Mouse (Mus musculus) kidney, adult 2 months (tissue): ENCODE data around the gene H2-Ab1. TPM values are rescaled to one million over a fixed set of nuclear protein-coding genes. Genes with fewer than 3 reads are reported as not detected.

ENCODE experiments used
- DNase-seq: peaks from one replicate; pipeline ENCODE4 v3.0.0; 2021
- H3K27ac ChIP-seq: fragments of 200-500 bp; 2 replicates; pipeline ENCODE4 v1.5.1; 2012; ENCODE audit warnings: low read depth, low read length, control low read depth, inconsistent platforms; ENCODE audit not compliant: insufficient read depth
- H3K27me3 ChIP-seq: fragments of 200-500 bp; replicated peaks from 2 replicates; pipeline ENCODE4 v1.6.1; 2012; ENCODE audit warnings: mild to moderate bottlenecking, moderate library complexity, low read length, inconsistent platforms; ENCODE audit not compliant: control insufficient read depth, insufficient read depth
- H3K36me3 ChIP-seq: fragments of 200-500 bp; 2 replicates; pipeline ENCODE4 v1.6.1; 2012; ENCODE audit warnings: mild to moderate bottlenecking, moderate library complexity, low read length, inconsistent platforms; ENCODE audit not compliant: control insufficient read depth, insufficient read depth
- H3K4me1 ChIP-seq: fragments of 200-500 bp; 2 replicates; pipeline ENCODE4 v1.6.1; 2011; ENCODE audit warnings: low read length; ENCODE audit not compliant: control insufficient read depth, insufficient read depth
- H3K4me3 ChIP-seq: fragments of 200-500 bp; 2 replicates; pipeline ENCODE4 v1.5.1; 2011; ENCODE audit warnings: mild to moderate bottlenecking, low read depth, low read length, control low read depth; ENCODE audit not compliant: insufficient read depth
- CTCF ChIP-seq: fragments of 200-500 bp; conservative IDR thresholded peaks from 2 replicates; pipeline ENCODE4 v1.5.1; 2011; ENCODE audit warnings: low read depth, mild to moderate bottlenecking, control low read depth, low read length, moderate library complexity, mixed read lengths; ENCODE audit not compliant: insufficient read depth, insufficient read length
- POLR2A ChIP-seq: fragments of 200-500 bp; IDR thresholded peaks from one replicate; pipeline ENCODE4 v1.6.1; 2011; ENCODE audit warnings: low read depth, low read length, control low read depth
- WGBS: fragments of 180-500 bp; shearing (Covaris S2); methylation state at CpG from one replicate; pipeline ENCODE4 v1.1.7; 2018; 5-methylcytosine and 5-hydroxymethylcytosine counted together
- polyA plus RNA-seq: library from polyadenylated mRNA; depleted of rRNA; stranded (reverse); fragments of >200 nt; gene quantifications from 2 replicates; pipeline ENCODE4 v1.2.3, GENCODE M21; 2012; rRNA removed

The H2-Ab1 gene
- polyA plus RNA-seq, 1 experiment: 490 TPM

GRCm38 (mm10) chr17:34315512-34315911 is 58.0 kb downstream of the H2-Ab1 start:
- DNase-seq: no peak
- Histone ChIP-seq H3K4me3 (no peak overlapping the region), H3K27ac (no peak overlapping the region), H3K27me3 (no peaks in the 10 kb centered on the region; the same call in 1 of the 2 replicates), H3K4me1 (no peaks in the 10 kb centered on the region), H3K36me3 (no peaks in the 10 kb centered on the region)
- TF ChIP-seq POLR2A (no peak), CTCF (no peak)
- WGBS: 74% methylated on average over 1 of the region's 1 CpGs

GRCm38 (mm10) chr17:34316697-34317096 is 59.2 kb downstream of the H2-Ab1 start:
- H3K36me3 ChIP-seq: no peaks in the 10 kb centered on the region
- no peaks in the 10 kb centered on the region; the same call in 1 of the 2 replicates for H3K27me3 ChIP-seq
- H3K4me3 ChIP-seq: no peak overlapping the region
- no peaks in the 10 kb centered on the region for H3K4me1 ChIP-seq
- DNase-seq: no peak
- no peak overlapping the region for H3K27ac ChIP-seq
- 77% methylated on average over 2 of the region's 2 CpGs for WGBS
- no peak for TF ChIP-seq POLR2A
- TF ChIP-seq CTCF: no peak

GRCm38 (mm10) chr17:34317275-34317674 is 59.8 kb downstream of the H2-Ab1 start:
- WGBS: 22% methylated on average over 2 of the region's 2 CpGs
- no peak for TF ChIP-seq POLR2A
- TF ChIP-seq CTCF: no peak
- DNase-seq: no peak
- Histone ChIP-seq H3K36me3 (no peaks in the 10 kb centered on the region), H3K4me1 (no peaks in the 10 kb centered on the region), H3K4me3 (no peak overlapping the region), H3K27me3 (no peaks in the 10 kb centered on the region; the same call in 1 of the 2 replicates), H3K27ac (no peak overlapping the region)

Other genes starting within 250 kb of the H2-Ab1 start
- 30.4 and 36.3 TPM in 2 replicates for gene Ring1, start 233.0 kb upstream of the H2-Ab1 start, polyA plus RNA-seq
- gene H2-Ke6, start 229.6 kb upstream of the H2-Ab1 start, polyA plus RNA-seq: 165 and 208 TPM in 2 replicates
- 90.4 and 106 TPM in 2 replicates for gene Slc39a7, start 226.0 kb upstream of the H2-Ab1 start, polyA plus RNA-seq
- 49.3 and 59.2 TPM in 2 replicates for gene Rxrb, start 225.9 kb upstream of the H2-Ab1 start, polyA plus RNA-seq
- 0.35 and 0.39 TPM in 2 replicates for gene Col11a2, start 218.3 kb upstream of the H2-Ab1 start, polyA plus RNA-seq
- gene H2-Oa, start 165.3 kb upstream of the H2-Ab1 start, polyA plus RNA-seq: 3.1 and 8.5 TPM in 2 replicates
- 30.1 and 37.1 TPM in 2 replicates for gene H2-DMa, start 138.1 kb upstream of the H2-Ab1 start, polyA plus RNA-seq
- gene Brd2, start 135.1 kb upstream of the H2-Ab1 start, polyA plus RNA-seq: 110 and 117 TPM in 2 replicates
- 3.2 and 15.6 TPM in 2 replicates for gene H2-DMb2, start 114.4 kb upstream of the H2-Ab1 start, polyA plus RNA-seq
- gene H2-DMb1, start 104.6 kb upstream of the H2-Ab1 start, polyA plus RNA-seq: 72.3 and 80.5 TPM in 2 replicates
- gene Tap1, start 70.1 kb upstream of the H2-Ab1 start, polyA plus RNA-seq: 14.5 and 19.4 TPM in 2 replicates
- gene Psmb9, start 69.9 kb upstream of the H2-Ab1 start, polyA plus RNA-seq: 21.5 and 32.3 TPM in 2 replicates
- 34.2 and 58.1 TPM in 2 replicates for gene Psmb8, start 60.0 kb upstream of the H2-Ab1 start, polyA plus RNA-seq
- gene Tap2, start 54.2 kb upstream of the H2-Ab1 start, polyA plus RNA-seq: 25.0 and 29.2 TPM in 2 replicates
- gene H2-Ob, start 18.8 kb upstream of the H2-Ab1 start, polyA plus RNA-seq: 2.3 and 15.1 TPM in 2 replicates
- gene H2-Aa, start 30.1 kb downstream of the H2-Ab1 start, polyA plus RNA-seq: 192 and 298 TPM in 2 replicates
- 128 and 174 TPM in 2 replicates for gene H2-Eb1, start 48.2 kb downstream of the H2-Ab1 start, polyA plus RNA-seq
- gene H2-Eb2, start 68.0 kb downstream of the H2-Ab1 start, polyA plus RNA-seq: 0.04 and 0.78 TPM in 2 replicates
- gene Btnl2, start 97.1 kb downstream of the H2-Ab1 start, polyA plus RNA-seq: 0.03 and 0.11 TPM in 2 replicates
- not detected in 2 replicates for gene Btnl1, start 119.4 kb downstream of the H2-Ab1 start, polyA plus RNA-seq
- gene BC051142, start 141.1 kb downstream of the H2-Ab1 start, polyA plus RNA-seq: 0.22 and 1.3 TPM in 2 replicates
- gene Btnl4, start 219.6 kb downstream of the H2-Ab1 start, polyA plus RNA-seq: not detected in 2 replicates